Mouse (Mus musculus) R1 (cell line): ENCODE measurements around the gene Sh3bgr.

Experiments
- DNase-seq: peaks from one replicate; pipeline ENCODE4 v3.0.0-alpha.2; 2018; ENCODE audit warnings: low read depth, low spot score

Gene Sh3bgr

DNA sequence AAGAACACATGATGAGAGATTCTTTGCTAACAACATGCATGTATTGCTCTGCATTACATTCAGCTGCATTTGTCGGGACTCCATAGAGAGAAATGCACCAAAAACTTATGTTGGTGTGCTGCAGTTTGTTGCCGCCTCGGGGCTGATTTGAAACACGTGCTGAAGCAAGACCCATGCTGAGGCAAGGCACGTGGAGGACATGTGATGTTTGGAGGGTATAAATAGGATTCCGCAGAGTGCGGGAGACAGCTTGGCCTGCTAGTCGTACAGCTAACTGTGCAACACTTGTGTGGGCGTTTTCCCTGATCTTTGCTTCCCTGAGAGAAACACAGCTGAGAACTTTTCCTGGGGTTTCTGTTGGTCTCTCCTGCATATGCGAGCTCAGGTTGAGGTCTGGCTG lies 9.5 kb downstream of the Sh3bgr start:
- no peak for DNase-seq

DNA sequence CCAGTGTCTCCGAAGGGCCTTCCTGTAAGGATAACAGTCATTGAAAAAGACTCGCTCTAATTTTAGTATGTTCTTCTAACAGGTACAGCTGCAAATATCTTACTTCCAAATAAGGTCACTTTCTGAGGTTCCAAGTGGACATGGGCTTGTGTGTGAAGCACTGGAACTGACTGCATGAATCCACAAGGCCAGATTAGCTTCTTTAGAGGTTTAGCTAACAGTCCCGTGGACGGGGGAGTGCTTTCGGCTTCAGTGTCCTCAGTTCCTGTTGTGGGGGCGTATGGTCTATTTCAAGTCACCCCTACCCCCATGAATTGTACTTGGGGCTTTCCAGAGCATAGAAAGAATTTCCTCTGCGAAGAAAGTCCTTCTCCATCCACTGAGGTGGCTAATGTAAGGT lies 10.6 kb downstream of the Sh3bgr start:
- DNase-seq, result no peak

DNA sequence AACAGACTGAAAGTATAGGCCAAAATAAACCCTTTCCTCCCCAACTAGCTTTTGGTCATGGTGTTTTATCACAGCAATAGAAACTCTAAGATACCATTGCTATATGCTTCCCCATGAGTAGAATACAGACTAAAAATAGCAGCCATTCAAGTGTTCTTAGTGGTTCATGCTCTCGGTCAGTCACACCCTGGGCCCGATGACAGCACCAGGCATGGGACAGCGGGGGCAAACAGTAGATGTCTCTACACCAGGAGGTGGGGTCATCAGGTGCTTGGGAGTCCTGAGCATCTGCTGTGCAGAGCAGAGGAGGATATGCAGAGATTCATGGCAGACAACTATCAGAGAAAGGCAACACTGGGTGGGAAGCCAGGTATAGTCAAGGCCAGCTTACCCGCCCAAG lies 12.8 kb downstream of the Sh3bgr start:
- DNase-seq, result no peak

DNA sequence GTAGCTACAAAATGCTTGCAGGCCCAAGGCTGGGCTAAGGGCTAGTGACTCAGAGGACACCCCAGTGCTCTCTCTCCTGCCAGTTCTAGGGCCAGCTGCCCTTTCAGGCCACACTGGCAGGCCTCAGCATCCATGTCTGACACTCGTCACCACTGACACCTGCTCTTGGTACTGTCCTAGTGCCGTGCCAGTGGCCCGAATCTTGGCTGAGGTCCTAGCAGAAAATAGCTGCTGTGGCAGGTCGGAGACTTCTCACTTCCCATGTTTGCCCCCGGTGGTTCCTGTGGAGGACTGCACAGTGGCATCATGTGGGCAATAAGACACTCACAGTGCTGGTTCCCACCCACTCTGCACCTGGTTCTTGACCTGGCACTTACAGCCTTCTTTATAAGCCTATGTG lies 21.2 kb downstream of the Sh3bgr start:
- DNase-seq, result no peak

DNA sequence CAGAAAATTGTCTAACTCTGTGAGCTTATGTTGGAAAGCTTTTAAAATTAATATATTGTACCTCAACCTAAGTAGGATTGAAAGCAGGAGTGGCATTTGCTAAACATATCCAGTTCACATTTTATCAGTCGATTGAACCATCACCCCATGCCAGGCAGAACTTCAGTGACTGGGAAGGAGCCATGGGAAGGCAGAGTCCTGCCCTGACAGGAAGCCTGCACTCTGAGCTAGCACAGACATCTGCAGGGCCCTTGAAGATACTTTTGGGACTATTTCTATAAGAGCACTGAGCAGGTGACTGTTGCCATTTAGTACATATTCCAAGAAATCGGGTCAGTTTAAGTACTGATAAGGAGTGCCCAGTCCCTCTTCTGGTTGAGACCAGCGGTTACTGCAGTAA lies 21.7 kb downstream of the Sh3bgr start:
- DNase-seq, result no peak

DNA sequence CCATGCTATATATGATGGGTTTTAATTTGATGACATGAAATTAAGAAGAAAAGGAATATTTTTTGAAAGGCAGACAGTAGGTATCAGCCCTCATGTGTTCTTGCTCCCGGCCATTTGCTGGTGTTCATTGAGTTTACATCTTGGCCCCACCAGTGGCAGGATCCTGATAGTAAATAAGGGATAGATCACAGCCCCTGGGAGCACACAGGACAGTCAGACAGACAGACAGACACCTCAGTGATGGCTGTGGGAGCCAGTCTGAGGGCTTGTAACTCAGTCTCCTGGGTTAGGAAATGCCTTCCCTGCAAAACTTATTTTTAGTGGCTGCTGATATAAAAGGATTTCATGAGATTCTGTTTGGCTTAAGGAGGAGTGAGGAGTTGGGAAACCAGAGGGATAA lies 22.2 kb downstream of the Sh3bgr start:
- DNase-seq, result no peak

DNA sequence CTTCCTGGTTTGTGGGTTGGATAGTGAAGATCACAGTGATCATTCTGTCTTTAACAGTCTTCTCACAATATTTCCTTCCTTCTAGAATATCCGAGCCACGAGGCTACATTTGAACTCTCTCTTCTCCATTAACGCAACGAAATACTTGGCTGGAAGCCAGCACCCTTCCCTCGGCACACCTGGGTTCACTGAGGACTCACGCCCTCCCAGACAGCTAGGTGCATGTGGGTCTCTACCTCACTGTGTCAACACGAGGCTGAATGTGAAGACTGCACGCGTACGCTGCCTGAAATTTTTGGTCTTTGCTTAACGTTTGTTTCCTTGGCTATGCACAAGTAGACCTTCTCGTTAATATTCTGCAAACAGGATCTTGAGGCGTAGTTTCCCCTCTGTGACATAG lies 28.2 kb downstream of the Sh3bgr start:
- no peak for DNase-seq

DNA sequence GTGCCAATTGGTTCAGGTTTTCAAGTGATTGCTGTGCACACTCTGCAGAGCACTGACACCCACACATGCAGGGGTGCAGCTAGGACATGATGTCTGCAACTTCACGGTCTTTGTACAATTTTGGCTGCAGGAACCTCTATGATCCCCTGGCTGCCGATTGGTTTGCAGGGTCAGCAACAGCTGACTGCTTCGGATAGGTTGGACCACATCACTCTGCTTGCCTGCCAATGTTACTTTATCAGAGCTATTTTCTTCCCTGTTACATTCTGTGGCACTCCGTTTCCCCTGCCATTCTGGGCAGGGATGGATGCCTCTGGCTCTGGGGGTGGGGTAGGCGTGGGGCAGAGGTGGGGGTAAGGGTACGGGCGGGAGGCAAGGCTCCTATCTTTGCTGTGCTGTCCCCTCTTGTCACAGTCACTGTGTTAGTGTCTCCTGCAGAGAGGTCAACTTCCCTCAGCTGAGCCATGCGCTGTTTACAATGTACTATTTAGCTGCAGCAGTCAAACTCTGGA lies 28.9 kb downstream of the Sh3bgr start:
- no peak for DNase-seq

DNA sequence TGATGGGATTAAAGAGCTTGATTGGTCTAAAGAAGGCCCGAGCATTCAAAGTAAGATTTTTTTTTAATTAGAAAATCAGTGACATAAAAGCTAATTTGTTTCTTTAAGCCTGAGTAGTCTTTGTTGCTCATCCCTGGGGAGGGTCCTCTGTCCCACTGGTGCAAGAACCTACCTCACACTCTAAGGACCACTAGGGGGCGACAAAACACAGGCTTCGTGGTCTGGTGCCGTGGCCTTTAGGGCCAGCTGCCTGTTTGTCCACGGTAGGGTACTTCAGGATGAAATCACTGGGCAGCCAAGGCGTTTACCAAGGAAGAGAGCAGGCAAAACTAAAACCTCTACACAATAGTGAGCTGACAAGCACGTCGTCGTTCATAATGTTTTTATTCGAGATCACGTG lies 30.2 kb downstream of the Sh3bgr start:
- DNase-seq, result peak; percentile 76

DNA sequence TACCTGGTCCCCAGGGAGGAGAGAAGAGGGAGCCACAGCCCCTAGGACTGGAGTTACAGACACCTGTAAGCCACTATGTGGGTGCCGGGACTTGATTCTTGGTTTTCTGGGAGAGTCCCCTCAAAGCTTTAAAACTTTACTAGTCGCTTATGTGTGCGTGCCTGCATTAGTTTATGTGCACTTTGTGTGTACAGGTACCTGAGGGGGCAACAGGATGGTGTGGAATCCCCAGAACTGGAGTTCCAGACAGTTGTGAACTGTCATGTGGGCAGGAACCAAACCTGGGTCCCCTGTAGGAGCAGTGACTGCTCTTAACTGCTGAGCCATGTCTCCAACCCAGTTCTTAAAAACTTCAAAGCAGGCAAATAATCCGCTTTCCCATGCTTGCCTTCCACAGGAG lies 31.0 kb downstream of the Sh3bgr start:
- DNase-seq, result no peak

DNA sequence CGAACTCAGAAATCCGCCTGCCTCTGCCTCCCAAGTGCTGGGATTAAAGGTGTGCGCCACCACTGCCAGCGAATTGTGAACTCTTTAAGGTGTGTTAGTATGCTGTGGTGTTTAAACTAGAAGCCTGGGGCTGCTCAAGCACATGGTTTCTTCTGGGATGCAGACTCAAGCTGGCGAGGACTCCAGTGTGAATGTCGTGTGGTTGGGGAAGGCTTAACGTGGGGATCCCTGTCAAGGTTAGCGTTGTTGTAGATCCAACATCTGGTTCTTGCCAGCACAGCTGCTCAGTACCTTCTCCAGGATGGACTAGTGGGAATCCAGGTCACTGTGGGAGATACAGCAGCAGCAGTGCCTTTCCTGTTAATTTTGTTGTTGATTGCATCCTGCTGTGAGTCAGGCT lies 31.7 kb downstream of the Sh3bgr start:
- peak; percentile 22 for DNase-seq

DNA sequence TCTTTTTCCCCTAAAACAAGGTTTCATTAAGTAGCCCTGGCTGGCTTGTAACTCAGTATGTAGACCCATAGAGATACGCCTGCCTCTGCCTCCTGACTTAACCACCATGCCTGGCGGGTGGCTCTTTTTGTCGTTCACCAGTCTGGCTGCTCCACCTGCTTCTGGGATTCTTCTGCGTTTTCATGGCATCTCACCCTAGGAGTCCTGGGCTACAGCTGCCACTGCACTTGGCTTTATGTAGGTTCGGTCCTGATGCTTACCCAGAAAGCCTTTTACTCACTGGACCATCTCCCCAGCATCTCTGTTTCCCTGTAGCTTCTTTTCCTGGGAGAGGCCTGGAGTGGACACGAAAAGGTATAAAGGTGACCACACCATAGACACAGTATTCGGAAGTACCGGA lies 33.7 kb downstream of the Sh3bgr start:
- no peak for DNase-seq

DNA sequence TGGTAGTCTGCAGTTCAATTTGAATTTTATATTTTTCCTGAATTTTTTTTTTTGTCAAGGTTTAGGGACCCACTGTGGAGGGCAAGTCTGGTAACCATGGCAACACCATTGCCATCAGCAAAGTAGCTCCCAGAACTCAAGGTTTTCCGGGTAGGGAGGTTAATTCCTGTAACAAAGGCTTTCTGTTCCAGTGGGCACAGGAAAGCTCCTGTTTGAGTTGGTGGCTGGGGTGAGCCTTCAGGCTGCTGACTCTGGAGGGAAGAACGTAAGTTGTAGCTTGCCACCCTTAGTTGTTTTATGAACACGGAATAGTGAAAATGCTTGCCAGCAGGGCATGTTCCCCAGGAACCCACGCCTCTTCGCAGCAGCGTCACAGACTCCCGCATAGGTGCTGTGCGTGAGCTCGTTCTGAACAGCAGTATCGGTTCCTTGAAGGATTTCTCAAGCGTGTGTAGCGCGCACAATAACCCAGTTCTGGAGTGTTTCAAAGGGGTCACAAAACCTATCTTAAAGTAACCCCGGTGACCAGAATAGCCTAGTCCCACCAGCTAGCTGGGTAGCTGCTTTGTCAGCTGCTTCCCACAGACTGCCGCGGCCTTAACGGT lies 35.2 kb downstream of the Sh3bgr start, which contains the start of gene B3galt5:
Gene B3galt5 (plus strand): TSS at position 436 of the 605 bp plus-strand sequence.
- DNase-seq, result peak; percentile 55

DNA sequence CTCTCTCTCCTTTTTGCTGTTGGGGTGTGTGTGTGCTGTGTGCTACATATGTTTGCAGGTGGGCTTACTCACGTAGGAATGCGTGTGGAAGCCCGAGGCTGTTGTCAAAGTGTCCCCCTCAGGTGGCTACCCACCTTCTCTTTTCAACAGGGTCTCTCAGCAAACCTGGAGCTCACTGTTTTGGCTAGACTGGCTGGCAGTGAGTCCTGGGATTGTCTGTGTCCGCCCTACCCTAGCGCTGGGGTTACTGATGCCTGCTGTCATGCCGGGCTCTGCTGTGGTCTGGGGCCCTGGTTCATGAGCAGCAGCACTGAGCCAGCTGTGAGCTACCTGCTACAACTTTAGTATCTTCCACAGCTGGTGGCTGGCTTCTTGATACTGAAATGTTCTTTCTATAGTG lies 44.2 kb downstream of the Sh3bgr start:
- no peak for DNase-seq

DNA sequence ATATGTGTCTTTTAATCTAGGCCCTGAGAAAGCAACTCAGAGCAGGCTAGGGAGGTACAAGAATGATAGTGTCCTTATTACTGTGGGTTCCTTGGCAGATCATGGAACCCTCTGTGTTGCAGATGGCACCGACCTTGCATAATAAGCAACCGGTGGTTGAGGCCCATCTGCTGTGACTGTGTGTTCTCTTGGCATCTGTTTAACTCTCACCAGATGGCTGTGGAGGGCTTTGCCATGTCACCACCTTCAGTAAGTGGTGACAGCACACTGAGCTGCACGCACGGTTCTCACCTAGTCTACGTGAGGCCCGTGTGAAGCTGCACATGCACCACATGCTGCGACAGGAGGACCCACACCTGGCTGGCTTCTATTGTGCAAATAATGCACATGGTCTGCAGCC lies 49.4 kb downstream of the Sh3bgr start:
- no peak for DNase-seq

DNA sequence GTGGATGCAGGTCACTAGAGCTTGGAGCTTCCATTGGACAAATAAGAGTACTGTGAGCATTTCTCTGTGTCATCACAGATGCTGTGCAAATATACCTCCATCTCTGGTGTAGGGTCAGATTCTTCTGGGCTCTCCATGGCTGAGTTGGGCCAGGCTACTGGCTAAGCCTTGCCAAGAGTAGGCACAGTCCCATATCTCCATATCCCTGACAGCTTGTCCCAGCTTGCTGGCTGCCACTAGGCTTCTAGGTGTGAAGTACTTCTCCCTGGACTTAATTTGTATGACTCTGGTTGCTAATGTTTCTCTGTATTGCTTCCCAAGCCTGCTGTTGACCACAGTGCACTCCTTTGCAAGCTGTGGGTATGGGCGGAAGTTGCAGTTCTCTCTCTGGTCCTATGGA lies 51.9 kb downstream of the Sh3bgr start:
- no peak for DNase-seq

DNA sequence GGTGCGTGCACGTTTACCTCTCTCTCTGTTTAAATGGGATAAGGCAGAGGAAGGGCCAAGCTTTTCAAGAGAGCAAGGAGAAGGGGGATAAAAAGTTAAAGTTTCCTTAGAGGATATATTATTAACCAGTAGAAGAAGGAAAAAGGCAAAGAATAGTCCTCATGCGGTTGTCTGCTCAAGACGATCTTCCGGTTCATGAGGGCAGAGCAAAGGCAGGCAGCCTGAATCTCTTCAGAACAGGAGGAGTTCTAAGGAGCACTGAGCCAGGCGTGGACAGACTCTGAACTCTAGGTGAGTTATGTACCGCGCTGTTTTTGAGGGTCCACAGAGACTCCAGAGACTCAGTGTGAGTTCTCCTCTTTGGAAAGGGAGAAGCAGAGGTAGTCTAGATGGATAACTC lies 58.2 kb downstream of the Sh3bgr start:
- no peak for DNase-seq

DNA sequence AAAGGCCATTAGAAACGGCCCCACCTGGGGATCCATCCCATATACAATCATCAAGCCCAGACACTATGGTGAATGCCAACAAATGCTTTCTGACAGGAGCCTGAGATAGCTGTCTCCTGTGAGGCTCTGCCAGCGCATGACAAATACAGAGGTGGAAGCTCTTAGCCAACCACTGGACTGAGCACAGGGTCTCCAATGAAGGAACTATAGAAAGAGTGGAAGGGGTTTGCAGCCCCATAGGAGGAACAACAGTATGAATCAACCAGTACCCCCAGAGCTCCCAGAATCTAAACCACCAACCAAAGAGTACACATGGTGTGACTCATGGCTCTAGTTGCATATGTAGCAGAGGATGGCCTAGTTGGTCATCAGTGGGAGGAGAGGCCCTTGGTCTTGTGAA lies 71.5 kb downstream of the Sh3bgr start:
- DNase-seq, result no peak

DNA sequence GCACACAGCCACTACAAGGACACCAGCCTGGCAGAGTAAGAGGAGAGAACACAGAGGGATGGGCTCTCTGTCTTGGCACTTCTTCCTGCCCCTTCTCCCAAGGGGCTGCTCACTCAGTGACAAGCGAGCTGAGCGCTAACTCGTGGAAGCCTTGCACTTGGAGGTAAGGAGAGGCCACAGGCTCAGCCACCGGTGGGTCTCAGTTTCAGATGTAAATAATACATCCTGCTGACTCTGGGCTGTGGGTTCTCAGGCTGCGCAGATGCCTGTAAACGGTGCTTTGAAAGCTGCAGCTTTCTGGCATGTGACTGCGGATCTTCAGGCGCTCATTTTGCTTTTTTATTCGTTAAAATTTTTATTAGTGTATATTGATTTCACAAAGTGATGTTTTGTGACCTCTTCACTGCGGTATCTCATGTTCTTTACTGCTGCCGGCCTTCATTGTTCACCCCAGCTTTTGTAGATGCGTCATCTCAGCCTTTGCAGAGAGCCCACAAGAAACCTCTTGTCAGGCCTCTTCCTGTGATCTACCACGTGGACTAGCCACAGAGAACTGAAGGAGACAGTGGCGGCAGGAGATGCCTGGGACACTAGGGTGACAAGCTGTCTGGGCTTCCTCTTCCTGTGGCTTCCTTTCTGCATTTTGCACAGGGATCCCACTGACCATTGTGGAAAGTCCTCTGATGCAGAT lies 72.8 kb downstream of the Sh3bgr start:
- DNase-seq, result no peak

DNA sequence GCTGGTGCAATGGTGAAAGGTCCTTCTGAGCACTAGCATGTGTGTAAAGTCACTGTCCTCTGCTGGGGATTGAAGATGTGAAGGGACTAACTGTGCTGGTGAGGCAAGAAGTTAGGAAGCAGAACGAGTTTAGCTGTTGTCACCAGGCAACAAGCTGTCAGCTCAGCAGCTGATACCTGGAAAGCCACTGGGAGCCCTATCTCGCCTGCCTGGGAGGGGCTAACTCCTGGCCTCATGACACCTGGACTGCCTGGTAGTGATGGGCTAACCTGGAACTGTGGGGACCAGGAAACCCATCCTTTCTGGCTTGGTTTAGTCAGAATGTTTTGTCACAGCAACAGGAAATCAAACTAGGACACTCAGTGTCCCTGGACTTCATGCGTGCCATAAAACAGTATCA lies 76.3 kb downstream of the Sh3bgr start:
- DNase-seq, result no peak
